Mouse (Mus musculus) ES-CJ7 (cell line): ENCODE results near the gene Agtpbp1.

Experiments
- DNase-seq: peaks from one replicate; pipeline ENCODE4 v3.0.0; 2011; ENCODE audit warnings: low read depth, low spot score

Agtpbp1 gene

GRCm38 (mm10) chr13:59572549-59572948 lies 12.5 kb downstream of the Agtpbp1 start:
- no peak for DNase-seq

GRCm38 (mm10) chr13:59571107-59571506 lies 13.9 kb downstream of the Agtpbp1 start:
- DNase-seq = no peak

GRCm38 (mm10) chr13:59565945-59566520 lies 19.0 kb downstream of the Agtpbp1 start:
- no peak for DNase-seq

GRCm38 (mm10) chr13:59564923-59565322 lies 20.1 kb downstream of the Agtpbp1 start:
- DNase-seq = no peak

DNA sequence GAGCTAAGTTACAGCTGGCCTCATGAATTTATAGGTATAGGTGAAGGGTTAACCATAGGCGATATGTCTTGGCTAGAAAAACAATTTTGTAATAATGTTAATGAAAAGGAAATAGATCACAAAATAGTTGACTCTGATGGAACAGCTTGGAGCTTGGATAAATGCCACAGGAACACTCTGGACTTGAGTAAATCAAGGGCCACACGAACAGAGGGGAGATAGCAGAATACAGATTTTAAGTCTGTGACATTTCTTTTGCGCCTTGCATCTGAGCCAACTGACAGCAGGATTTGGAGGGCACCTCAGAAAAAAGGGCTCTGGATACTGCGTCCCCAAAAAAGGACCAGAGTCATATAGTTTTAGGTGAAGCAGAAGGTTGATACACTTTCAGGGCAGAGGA lies 20.5 kb downstream of the Agtpbp1 start:
- no peak for DNase-seq

GRCm38 (mm10) chr13:59562471-59562870 lies 22.6 kb downstream of the Agtpbp1 start:
- DNase-seq = no peak

- no peak for DNase-seq
These were observed 26.3 kb downstream of the Agtpbp1 start for GRCm38 (mm10) chr13:59558776-59559175.

GRCm38 (mm10) chr13:59557185-59557985 lies 27.6 kb downstream of the Agtpbp1 start:
- DNase-seq = peak; percentile 70

GRCm38 (mm10) chr13:59556670-59557069 lies 28.4 kb downstream of the Agtpbp1 start:
- DNase-seq = peak; percentile 38

- no peak for DNase-seq
These were observed 29.3 kb downstream of the Agtpbp1 start for GRCm38 (mm10) chr13:59555613-59556192.

DNA sequence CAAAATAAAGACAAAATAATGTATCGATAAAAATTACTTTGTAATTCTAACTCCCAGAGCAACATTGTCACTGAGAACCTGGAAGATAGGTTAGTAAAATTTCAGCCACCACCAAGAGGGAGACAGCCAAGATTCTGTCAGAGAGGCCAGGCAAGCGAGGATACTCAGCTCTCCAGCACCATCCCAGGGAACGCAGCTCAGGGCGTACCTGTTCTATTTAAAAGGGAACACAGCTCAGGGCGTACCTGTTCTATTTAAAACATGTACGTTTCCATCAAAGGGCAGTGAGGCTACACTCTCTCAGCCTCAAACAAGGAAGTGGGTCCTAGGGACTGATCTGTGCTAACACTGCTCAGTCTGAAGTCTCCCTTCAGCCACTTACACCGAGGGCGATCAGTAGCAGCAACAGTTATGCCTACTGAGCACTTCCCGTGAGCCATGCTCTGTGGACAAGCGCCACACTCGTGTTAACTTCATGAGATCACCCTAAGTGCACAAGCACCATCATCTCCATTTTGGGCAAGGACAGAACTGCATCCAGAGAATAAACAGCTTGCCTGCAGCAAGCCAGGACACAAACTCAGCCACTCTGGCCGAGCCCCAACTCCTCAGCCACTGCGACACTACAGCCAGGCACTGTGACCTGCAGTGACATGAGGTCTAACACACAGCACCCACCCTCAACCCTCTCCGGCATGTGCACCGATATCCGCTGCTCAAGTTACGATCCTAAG lies 30.1 kb downstream of the Agtpbp1 start:
- no peak for DNase-seq

DNA sequence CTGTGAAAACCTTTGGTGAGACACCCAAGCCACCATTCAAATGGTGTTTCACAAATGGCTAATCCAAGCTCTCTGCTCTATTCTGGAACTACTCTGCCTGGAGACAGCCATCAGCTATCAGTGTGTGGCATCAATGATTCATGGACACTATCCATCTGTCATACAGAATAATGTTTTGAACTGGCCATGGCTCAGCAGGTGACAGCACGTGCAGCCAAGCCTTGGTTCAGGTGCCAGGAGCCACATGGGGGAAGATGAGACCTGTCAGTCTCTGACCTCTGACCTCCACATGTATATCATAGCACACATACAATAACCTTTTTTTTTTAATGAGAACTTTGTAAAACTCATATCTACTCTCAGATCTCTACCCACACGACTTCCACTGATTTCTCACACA lies 32.3 kb downstream of the Agtpbp1 start:
- no peak for DNase-seq

DNA sequence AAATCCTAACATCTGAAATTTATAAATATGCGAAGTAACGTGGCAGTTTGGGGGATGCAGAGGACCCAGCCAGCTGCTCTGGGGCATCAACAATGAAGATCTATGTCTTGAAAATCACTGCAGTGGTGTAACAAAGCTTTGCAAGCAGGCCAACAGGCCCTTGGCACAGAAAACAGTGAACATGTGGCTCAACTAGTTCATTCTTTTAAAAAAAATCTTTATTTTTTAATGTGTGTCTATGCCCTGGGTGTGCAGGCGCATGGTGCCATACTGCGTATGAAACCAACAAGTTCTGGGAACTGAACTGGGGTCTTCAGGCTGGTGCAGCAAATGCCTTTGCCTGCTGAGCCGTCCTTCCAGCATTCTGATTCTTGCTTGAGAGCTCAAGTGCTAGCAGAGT lies 32.7 kb downstream of the Agtpbp1 start:
- no peak for DNase-seq

DNA sequence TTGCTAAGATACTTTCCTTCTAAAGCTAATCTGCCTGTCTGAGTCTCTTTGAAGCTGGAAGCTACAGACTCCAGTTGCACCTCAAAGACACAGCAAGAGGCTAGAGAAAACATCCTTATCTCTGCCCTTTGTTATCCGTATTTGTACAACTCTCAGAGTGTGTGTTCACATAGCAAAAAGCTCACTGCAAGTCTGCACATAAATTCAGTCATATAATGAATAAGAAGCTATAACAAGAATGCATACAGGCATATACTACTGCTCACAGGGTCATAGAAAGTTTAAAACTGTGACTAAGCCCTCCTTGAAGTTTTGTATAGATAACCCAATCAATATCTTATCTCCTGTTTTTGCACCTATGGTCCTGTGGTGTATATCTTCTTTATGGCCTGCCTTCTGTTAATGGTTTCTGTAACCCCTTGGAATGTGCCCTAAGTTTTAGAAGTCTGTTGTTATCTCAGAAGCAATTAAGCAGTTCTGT lies 35.7 kb downstream of the Agtpbp1 start:
- DNase-seq = no peak

DNA sequence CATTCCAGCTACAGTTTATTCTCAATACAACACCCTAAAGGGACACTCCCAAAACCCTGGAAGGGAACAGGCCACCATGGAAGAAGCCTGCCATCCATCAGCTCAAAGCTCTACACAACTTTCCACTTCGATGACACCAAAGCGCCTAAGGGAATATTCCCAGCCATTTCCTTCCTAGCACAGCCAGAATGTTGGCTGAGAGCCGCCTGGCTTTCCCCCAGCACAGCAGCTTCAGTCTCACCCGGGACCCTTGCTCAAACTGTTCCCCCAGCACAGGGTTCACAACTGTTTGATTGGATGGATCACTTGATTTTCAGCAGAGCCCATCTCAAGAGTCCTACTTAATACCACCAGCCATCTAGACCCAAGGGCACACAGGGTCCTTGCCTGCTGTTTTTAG lies 37.3 kb downstream of the Agtpbp1 start:
- no peak for DNase-seq

DNA sequence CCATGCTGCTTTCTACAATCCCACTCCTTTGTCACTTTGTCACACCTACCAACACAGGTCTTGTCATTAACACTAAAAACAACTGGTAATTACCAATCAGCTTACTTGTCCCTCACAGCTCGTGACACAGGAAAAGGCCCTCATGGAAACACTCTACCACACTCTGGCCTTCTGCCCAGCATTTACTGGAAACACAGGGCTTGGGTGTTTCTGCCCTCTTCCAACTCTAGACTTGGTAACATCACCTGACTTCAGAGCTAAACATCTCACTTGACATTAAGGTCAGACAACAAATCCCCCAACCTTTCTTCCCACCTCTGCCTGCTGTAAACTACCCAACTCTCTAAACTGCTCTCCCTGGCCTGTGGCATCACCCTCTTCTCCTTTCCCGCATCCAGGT lies 37.9 kb downstream of the Agtpbp1 start:
- no peak for DNase-seq

GRCm38 (mm10) chr13:59542411-59542810 lies 42.6 kb downstream of the Agtpbp1 start:
- no peak for DNase-seq

GRCm38 (mm10) chr13:59540030-59540429 lies 45.0 kb downstream of the Agtpbp1 start:
- no peak for DNase-seq

DNA sequence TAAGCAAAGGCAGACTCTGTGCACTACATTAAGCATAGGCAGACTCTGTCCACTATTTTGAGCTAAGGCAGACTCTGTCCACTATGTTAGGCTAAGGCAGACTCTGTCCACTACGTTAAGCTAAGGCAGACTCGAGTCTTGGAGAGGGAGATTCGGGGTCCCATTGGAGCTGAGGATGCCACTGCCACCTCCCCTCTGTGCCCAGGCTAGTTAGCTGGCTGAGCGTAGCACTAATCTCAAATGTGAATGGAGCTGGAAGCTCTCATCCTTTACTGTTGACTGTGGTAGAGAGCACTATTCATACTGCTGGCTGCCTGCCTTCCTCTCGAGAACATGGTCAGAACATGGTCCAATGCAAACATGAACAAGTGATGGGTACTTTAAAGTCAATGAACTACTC lies 46.4 kb downstream of the Agtpbp1 start:
- DNase-seq = no peak

GRCm38 (mm10) chr13:59536631-59537030 lies 48.4 kb downstream of the Agtpbp1 start:
- no peak for DNase-seq

- DNase-seq = no peak
These were observed 49.3 kb downstream of the Agtpbp1 start for GRCm38 (mm10) chr13:59535746-59536145.

DNA sequence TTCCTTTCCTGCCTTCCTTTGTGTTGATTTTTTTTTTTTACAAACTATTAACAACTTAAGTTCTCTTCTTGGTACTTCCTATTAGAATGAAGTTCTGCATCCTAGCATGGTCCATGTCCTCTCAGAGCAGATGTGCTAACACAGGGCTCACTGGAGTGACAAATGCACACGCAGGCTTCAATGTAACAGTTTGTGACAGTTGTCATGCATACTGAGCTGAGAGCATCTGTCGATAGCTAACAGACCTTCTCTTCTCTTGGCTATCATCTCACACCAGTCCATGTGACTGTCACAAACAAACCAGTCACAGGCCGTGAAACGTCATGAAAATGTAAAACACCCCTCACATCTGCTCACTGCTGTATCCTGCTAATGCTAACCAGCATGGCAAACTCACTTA lies 50.7 kb downstream of the Agtpbp1 start:
- DNase-seq = no peak
